Mouse (Mus musculus) layer of hippocampus, adult 18-20 months (tissue): ENCODE results near the gene Atp1b3. TPM values are rescaled to one million over a fixed set of nuclear protein-coding genes. Genes with fewer than 3 reads are reported as not detected.

ENCODE experiments used
- total RNA-seq, 2 experiments: library from RNA; stranded (reverse); gene quantifications; 2 replicates each; pipeline ENCODE4 v1.2.3; 2021

Atp1b3 gene
- total RNA-seq, 2 experiments from 2014 or later = 82.1 to 83.8 TPM

Other genes with a start within 250 kb of the Atp1b3 start
- gene Gk5, start 245.1 kb downstream of the Atp1b3 start, total RNA-seq = 1 to 10 TPM; 3.3 TPM
- gene Tfdp2, start 168.2 kb downstream of the Atp1b3 start, total RNA-seq = 10 to 100 TPM; 40.6 to 46.4 TPM
- gene Rnf7, start 114.2 kb upstream of the Atp1b3 start, total RNA-seq = 10 to 100 TPM; 62.0 to 66.0 TPM
- under 1 TPM; 0.28 to 0.47 TPM for gene Gm28729, start 160.8 kb upstream of the Atp1b3 start, total RNA-seq